Mouse (Mus musculus) spleen, adult 12 weeks (tissue): ENCODE measurements around the gene Apbb2.
"Not testable (repeated sequence)": the region's sequence is repeated elsewhere in the genome, so short reads cannot be mapped to it uniquely, and the experiment has no call there.

Source experiments
- DNase-seq: peaks from one replicate; pipeline ENCODE4 v3.0.0; 2022; ENCODE audit warnings: low spot score

The Apbb2 gene

GRCm38 (mm10) chr5:66294952-66295351 lies 323.6 kb downstream of the Apbb2 start:
- no peak for DNase-seq

DNA sequence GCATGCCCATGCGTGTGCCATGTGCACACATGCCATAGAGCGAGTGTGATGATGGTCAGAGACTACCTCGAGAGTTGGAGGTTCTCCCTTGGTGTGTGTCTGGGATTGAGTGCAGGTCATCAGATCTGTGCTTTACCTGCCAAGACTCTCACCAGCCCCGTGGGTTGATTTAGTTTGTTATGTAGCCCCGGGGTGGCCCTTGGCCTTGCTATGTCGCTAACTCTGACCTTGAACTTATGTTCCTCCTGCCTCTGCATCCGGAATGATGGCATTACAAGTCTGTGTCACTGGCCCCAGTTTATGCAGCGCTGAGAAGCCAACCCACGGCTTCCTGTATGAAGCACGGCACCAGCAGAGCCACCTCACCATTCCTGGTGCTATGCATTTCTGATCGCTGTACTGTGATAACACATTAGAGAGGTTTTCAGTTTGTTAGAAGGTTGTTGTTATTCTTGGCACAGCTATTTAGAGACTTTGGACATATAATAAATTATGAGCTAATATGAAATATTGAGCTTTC lies 324.4 kb downstream of the Apbb2 start:
- no peak for DNase-seq

DNA sequence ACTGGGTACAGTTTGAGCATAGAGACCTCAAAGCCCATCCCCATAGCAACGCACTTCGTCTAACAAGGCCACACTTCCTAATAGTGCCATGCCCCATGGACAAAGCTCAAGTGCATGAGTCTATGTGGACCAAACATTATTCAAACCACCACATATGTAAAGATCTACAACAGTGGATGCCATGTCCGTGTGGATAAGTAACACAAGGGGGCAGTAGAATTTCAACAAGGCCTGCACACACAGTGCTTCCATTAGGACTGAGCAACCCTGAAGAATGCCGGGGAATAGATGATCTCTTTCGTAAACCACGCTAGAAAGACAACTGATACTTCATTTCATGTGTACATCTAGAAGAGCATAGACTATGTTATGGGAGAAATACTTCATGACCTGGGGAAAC lies 337.8 kb downstream of the Apbb2 start:
- DNase-seq: no peak

DNA sequence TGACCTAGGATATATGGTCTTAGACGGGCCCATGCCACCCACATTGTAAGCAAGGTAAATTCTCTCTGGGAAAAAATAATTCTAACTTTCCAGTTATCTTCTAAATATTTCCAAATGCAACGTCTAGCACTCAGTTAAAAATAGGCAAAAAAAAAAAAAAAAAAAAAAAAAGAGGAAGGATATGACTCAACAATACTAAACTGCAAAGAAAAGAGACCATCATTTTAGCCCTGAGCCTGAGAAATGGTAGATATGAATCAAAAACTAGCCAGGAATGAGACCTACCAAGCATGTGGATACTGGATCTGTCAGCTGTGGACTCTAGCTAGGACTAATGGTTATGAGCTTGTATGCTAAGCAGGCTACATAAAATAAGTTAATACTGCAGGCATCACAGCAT lies 338.9 kb downstream of the Apbb2 start:
- DNase-seq: no peak

- no peak for DNase-seq
These were observed 344.2 kb downstream of the Apbb2 start for GRCm38 (mm10) chr5:66274417-66274816.

GRCm38 (mm10) chr5:66271141-66271540 lies 347.4 kb downstream of the Apbb2 start:
- DNase-seq: no peak

DNA sequence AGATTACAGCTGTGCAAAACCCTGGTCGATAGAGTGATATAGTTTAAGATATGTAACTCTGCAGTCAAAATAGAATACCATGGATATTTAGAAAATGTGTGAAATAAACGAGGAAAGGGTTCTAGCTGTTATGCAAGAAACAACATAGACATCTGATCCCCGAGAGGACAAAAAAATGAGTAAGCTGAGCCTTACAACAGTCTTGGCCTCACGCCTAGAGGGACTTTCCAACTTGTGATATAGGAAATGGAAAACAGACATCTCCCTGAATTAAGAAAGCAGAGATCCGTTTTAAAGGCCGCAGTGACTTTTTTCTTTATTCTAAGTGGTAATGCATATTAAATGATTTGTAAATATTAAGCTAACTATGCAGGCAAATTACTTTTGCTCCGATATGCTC lies 349.0 kb downstream of the Apbb2 start:
- DNase-seq: no peak

DNA sequence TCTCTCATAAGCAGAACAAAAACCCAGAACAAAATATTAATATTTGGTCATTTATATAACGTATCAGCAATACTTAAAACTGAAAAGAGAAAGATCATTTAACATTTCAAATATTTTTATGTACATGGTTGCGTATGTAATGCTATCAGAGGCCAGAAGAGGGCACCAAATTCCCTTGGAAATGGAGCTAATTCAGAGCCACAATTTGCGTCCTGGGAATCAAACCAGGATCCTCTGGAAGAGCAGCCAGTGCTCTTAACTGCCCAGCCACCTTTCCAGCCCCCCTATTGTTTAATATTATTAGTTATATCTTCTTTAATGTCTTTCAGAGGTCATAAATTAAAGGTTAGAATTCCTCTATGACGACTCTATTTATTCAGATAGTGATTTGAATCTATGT lies 355.2 kb downstream of the Apbb2 start:
- no peak for DNase-seq

- DNase-seq: no peak
These were observed 356.1 kb downstream of the Apbb2 start for GRCm38 (mm10) chr5:66262475-66262874.

GRCm38 (mm10) chr5:66259756-66260448 lies 358.7 kb downstream of the Apbb2 start, which contains the start of gene Nsun7:
Gene Nsun7, plus strand, starts transcription at chr5:66259897.
- DNase-seq: no peak

DNA sequence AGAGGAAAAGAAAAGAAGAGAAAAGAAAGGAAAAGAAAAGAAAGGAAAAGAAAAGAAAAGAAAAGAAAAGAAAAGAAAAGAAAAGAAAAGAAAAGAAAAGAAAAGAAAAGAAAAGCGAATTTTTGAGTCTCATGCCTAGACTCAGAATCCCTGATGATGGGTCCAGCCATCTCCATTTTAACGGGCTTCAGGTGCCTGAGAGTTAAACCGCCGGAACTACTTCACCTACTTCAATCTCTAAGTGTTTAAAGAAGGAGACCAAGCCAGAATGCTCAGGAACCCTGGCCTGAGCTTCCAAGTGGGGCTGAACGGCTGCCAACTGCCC lies 359.2 kb downstream of the Apbb2 start:
- not testable (repeated sequence) for DNase-seq

DNA sequence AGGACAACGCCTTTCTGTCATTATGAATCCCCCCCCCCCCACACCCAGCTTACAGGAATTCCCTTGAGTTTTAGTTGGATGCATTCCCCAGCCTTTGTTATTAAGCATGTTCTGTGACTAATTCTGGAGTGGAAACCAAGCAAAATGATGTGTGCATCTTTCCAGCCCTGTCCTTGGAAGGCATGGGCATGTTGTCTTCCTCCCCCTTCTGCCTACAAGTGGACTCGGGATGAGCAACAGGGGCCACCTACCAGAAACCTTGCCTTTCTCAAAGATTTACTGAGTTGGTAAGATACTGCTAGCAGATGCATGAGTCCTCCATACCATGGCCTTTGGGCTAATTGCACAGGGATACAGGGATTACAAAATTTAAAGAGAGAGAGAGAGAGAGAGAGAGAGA lies 359.6 kb downstream of the Apbb2 start:
- DNase-seq: no peak

DNA sequence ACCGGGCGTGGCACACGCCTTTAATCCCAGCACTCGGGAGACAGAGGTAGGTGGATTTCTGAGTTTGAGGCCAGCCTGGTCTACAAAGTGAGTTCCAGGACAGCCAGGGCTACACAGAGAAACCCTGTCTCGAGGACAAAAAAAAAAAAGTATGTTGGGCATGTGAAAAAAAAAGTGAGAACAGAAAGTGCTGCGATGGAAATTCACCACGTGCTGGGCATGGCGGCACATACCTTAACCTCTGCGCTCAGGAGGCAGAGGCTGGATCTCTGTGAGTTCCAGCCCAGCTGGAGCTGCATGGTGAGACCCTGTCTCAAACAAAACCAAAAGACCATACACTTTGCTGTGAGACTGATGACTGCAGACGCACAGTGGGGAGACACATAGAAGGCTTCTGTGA lies 363.5 kb downstream of the Apbb2 start:
- no peak for DNase-seq

DNA sequence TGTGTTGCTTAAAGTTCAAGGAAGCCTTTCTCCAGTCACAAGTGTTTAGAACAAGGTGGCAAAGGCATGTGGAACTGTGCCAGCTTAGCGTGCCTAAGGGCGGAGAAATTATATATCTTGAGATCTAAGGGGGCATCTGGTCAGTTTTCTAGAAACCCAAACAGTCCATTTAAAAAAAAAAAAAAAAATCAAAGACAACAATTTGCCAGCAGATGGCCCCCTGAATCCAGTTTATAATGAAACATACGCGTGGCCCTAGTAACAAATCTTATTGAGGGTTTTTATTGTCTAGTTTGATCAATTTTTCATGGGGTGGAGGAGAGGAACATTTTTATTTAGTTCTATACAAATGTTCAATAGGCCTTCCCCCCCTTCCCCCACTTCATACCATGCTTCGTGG lies 365.4 kb downstream of the Apbb2 start:
- DNase-seq: no peak
